Mouse (Mus musculus): ENCODE results near the gene Hps1. TPM values are rescaled to one million over a fixed set of nuclear protein-coding genes. Genes with fewer than 3 reads are reported as not detected.

Hps1 gene
- polyA plus RNA-seq, 1 experiment from 2014 or later, result 11.0 TPM

- H3K9me3 ChIP-seq (ENCODE audit: control insufficient read depth, low read length), result no peaks in the 10 kb centered on the region
- no peak for DNase-seq (ENCODE audit: low spot score)
These were observed 66.0 kb downstream of the Hps1 start for GRCm38 (mm10) chr19:42713770-42714169.

More at GRCm38 (mm10) chr19:42713770-42714169, 66.0 kb downstream of the Hps1 start:
- Histone ChIP-seq H3K27me3 (ENCODE audit: control insufficient read depth, insufficient read depth, low read length) (no peaks in the 10 kb centered on the region), H3K4me1 (replicated peaks; ENCODE audit: control insufficient read depth, insufficient read depth) (no peaks in the 10 kb centered on the region), H3K27ac (replicated peaks) (no peak overlapping the region), H3K9ac (ENCODE audit: low read length) (no peak overlapping the region), H3K4me3 (ENCODE audit: low read depth, low read length) (no peak overlapping the region), H3K36me3 (ENCODE audit: control insufficient read depth, insufficient read depth, low read length) (no peaks in the 10 kb centered on the region), H3K4me2 (replicated peaks; ENCODE audit: low read depth) (no peak overlapping the region)
- WGBS, result 75% methylated on average over 9 of the region's 9 CpGs
- TF ChIP-seq EP300 (optimal IDR thresholded peaks at IDR 0.05) (no peak), CTCF (IDR thresholded peaks at IDR 0.05; ENCODE audit: low read depth) (no peak)
- ATAC-seq (ENCODE audit: low FRiP score, low TSS enrichment), result no peak

Other genes starting within 250 kb of the Hps1 start
- 2.2 and 3.1 TPM in 2 replicates for gene Loxl4, start 167.2 kb downstream of the Hps1 start, polyA plus RNA-seq (2015; fragmentation: Nextera tagmentation; extraction: Ambion mirVana)
- 1.8 and 1.9 TPM in 2 replicates for gene Pyroxd2, start 27.2 kb downstream of the Hps1 start, polyA plus RNA-seq (2015; fragmentation: Nextera tagmentation; extraction: Ambion mirVana)

Data from stomach, postnatal 0 days (tissue).